Mouse (Mus musculus) cerebellum, postnatal 36 days (tissue): ENCODE measurements around the gene Pcolce.
A peak's percentile ranks its signal among the peaks of the same experiment; 100 is the strongest.
"Not testable (repeated sequence)": the region's sequence is repeated elsewhere in the genome, so short reads cannot be mapped to it uniquely, and the experiment has no call there.

ENCODE experiments used
- DNase-seq, 2 experiments: peaks; one replicate each; pipeline ENCODE4 v3.0.0; 2021 to 2022; ENCODE audit warnings: mixed read lengths in 2 of 2

The Pcolce gene

GRCm38 (mm10) chr5:137628498-137629305, 15.1 kb upstream of the Pcolce start, which contains the start of the genes Fbxo24, Lrch4 and Gm20605:
Gene Fbxo24 (minus strand): TSS chr5:137629002.
Gene Lrch4 (plus strand): TSS chr5:137629121.
Gene Gm20605 (plus strand): TSS chr5:137629175.
- peak; percentile 98 to 99 for DNase-seq

- DNase-seq: no peak
Measured at GRCm38 (mm10) chr5:137627991-137628390, 14.4 kb upstream of the Pcolce start.

GRCm38 (mm10) chr5:137623937-137624530, 10.4 kb upstream of the Pcolce start:
- DNase-seq: no peak

DNA sequence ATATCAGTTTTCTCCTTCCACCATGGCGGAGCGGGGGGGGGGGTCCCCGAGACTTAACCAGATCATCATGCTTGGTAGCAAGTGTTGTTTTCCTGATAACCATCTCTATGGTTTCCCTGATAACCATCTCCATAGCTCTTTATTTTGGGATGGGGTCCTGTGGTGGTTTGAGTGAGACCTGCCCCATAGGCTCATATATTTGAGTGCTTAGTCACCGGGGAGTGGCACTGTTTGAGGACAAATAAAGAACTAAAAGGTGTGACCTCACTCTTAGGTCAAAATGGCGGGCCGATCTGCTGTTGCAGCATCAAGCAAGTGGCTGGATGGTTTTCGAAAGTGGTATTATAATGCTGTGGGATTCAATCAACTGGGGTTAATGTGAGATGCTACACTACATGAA, 1.8 kb upstream of the Pcolce start:
- no peak for DNase-seq

DNA sequence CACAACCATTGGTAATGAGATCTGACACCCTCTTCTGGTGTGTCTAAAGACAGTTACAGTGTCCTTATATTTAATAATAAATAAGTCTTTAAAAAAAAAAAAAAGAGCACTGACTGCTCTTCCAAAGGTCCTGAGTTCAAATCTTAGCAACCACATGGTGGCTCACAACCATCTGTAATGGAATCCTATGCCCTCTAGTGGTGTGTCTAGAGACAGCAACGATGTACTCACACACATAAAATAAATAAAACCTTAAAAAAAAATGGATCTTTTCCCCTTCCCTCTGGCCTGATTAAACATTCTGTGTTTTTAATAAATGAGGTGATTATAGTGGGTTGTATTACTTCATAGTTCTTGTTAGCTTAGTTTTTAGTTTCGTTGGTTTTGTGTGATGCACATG, 1.3 kb upstream of the Pcolce start:
- DNase-seq: not testable (repeated sequence)

DNA sequence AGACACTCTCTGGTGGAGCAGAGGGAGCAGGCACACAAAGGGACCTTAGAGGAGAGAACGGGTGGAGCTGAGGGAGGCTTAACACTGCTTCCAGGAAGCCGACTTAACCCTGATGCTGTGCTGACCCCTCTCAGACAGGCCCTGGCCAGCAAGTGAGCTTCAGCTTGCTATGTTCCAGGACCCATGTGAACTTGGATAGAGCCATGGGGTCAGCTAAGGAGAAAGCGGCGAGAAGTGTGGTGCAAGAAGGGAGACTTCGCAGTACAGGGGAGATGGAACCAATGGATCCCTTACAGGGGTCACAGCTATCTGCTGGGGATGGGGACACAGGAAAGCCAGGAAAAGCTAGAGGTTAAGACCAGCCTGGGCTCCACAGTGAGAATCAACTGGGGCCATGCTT, 508 bp downstream of the Pcolce start:
- DNase-seq: no peak

GRCm38 (mm10) chr5:137611245-137611602, 2.4 kb downstream of the Pcolce start:
- no peak for DNase-seq

- no peak for DNase-seq
Measured at GRCm38 (mm10) chr5:137610548-137611244, 2.9 kb downstream of the Pcolce start.

GRCm38 (mm10) chr5:137610056-137610455, 3.5 kb downstream of the Pcolce start:
- DNase-seq: no peak

DNA sequence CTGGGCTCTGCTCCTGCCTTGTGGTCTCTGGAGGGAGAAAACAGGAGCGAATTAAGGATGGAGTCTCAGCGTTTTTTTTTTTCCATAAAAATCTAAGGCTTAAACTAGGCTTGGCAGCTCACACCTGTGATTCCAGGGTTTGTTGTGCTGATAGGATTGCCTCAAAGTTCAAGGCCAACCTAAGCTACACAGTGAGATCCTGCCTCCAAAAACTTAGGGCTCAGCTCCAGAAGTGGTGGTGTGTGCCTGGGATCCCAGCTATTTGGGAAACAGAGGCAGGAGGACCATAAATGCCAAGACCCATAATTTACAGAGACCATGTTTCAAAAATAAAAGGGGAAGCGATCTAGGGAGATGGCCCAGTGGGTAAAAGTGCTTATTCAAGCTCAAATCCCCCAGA, 4.3 kb downstream of the Pcolce start:
- DNase-seq: no peak

DNA sequence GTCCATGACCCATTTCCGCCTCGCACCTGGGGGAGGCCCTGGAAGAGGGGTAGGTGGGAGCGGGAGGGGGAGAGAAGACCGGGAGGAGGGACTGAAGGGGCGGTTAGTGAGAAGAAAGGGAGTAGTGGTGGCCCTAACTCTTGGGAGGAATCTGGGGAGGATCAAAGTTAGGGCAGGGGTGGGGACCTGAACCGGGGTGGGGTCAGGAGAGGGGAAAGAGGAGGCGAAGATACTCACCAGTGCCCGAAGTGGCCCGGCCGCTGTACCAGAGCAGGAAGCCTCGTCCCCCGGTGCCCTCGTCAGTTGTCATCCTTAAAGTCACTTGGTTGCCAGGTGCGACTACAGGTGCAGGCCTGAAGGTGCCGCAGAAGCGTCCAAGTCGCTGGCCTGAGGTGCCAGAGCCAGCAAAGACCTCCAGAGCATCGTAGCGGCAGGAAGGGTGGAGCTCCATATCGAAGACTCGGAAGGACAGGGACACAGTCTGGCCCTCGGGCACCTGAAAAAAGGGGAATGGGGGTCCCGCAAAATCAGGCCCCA, 4.9 kb downstream of the Pcolce start:
- no peak for DNase-seq

DNA sequence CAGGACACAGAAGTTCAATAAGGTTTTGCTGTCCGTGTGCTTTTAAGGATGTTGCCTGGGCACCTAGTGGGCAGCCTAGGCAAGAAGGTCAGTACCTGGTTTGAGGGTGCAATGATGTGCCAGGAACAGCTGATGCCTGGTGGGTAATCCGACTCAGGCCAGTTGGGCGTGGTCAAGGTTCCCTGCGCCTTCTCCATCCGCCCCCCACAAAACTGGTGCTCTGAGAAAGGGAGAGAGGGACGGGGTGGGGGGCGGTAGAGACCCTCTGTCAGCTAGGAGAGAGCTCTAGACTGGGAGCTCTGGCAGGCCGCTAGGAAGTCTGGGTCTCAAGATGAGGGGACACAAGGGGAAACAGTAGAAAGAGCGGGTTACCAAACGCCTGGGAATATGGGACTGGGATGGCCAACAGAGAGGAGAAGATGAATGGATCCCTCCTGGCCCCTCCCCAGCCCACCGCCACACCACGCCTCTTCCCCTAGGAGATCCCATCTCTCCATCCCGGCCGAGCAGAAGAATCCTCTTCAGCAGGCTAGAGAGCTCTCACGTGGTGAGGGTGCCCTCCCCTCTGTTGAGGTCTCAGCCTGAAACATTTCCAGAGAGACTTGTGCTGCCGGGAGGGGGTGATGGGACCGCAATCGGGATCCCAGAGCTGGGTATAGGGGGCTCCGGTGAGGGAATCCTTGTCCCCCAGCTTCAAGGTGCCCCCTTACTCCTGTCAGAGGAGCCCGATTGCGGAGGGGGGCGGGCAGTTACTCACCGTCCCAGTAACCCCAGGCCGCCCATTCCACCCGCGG, 5.5 kb downstream of the Pcolce start:
- DNase-seq: no peak

GRCm38 (mm10) chr5:137601365-137601729, 12.2 kb downstream of the Pcolce start:
- DNase-seq: peak in 1 of 2 experiments; percentile 19

- DNase-seq: peak; percentile 93 to 95
Measured at GRCm38 (mm10) chr5:137600619-137601364, 12.8 kb downstream of the Pcolce start, which contains the start of gene Mospd3. Gene Mospd3 (minus strand): TSS chr5:137601058.

GRCm38 (mm10) chr5:137600281-137600618, 13.3 kb downstream of the Pcolce start:
- DNase-seq: no peak

- DNase-seq: no peak
Measured at GRCm38 (mm10) chr5:137599600-137599999, 14.0 kb downstream of the Pcolce start.

DNA sequence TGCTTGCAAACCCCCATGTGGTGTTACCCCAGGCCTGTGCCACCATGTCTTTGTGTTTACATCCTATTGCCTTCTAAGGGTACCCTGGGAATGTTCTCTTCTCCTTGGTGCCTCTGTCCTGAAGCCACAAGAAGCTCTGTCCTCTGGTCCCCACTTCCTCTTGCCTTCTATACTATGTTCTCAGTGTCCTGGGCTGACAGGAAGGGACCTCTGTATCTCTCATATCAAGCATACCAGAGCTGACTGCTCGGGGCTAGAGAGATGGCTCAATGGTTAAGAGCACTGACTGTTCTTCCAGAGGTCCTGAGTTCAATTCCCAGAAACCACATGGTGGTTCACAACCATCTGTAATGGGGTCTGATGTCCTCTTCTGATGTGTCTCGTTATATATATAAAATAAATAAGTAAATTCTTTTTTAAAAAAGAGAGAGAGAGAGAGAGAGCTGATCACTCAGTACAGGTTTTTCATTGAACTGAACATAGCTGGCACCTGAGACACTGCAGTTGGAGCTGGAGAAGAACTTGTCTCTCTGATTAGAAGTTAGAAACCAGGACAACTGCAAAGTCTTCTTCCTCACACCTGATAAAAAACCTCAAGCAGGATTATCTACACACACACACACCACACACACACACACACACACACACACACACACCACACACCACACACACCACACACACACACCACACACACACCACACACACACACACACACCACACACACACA, 15.3 kb downstream of the Pcolce start:
- no peak for DNase-seq

DNA sequence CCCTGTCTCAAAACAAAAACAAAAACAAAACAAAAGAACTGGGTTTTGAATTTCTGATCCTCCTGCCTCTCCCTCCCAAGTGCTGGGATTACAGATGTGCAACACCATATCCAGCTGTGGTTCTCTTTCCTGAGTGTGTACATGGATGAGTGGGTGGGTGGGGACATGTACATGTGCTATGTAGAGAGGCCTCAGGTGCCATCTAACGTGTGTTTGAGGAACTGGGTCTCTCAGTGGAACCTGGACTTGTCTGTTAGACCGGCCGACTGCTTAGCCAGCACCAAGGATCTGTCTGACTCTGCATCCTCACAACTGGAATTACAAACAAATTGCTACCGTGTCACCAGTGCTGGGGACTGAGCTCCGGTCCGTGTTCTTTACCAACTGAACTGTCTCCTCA, 16.0 kb downstream of the Pcolce start:
- no peak for DNase-seq

DNA sequence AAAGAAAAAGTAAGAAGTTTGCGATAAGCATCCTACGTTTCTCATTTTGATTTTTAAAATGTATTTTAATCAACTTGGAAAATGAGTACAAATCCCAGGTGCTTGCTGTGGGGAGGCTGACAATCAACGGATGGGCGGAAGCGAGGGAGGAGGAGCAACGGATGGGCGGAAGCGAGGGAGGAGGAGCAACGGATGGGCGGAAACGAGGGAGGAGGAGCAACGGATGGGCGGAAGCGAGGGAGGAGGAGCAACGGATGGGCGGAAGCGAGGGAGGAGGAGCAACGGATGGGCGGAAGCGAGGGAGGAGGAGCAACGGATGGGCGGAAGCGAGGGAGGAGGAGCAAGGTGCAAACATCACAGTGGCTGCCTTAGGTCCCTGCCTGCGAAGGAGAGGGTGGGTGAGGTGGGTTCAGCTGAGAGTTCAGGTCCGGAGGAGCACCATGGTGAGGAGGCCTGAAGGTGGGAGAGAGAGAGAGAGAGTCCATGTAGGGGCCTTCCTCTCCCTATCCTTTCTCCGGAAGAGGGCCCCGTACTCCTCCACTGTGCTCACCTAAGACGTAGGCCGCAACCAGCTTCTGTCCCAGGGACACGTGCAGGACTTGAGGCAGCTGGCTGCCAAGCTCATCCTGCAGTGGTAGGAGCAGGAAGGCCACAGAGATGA, 16.9 kb downstream of the Pcolce start:
- DNase-seq: no peak

- no peak for DNase-seq
Measured at GRCm38 (mm10) chr5:137595921-137596320, 17.7 kb downstream of the Pcolce start.

- no peak for DNase-seq
Measured at GRCm38 (mm10) chr5:137590507-137590906, 23.1 kb downstream of the Pcolce start.
